Mouse (Mus musculus) urinary bladder, adult 18-20 months (tissue): ENCODE results near the gene Nsd1.
A peak's percentile ranks its signal among the peaks of the same experiment; 100 is the strongest.
"Not testable (repeated sequence)": the region's sequence is repeated elsewhere in the genome, so short reads cannot be mapped to it uniquely, and the experiment has no call there.

Source experiments
- DNase-seq, 2 experiments: peaks; one replicate each; pipeline ENCODE4 v3.0.0; 2022; ENCODE audit warnings: low spot score in 2 of 2, mixed read lengths in 2 of 2

Nsd1 gene

DNA sequence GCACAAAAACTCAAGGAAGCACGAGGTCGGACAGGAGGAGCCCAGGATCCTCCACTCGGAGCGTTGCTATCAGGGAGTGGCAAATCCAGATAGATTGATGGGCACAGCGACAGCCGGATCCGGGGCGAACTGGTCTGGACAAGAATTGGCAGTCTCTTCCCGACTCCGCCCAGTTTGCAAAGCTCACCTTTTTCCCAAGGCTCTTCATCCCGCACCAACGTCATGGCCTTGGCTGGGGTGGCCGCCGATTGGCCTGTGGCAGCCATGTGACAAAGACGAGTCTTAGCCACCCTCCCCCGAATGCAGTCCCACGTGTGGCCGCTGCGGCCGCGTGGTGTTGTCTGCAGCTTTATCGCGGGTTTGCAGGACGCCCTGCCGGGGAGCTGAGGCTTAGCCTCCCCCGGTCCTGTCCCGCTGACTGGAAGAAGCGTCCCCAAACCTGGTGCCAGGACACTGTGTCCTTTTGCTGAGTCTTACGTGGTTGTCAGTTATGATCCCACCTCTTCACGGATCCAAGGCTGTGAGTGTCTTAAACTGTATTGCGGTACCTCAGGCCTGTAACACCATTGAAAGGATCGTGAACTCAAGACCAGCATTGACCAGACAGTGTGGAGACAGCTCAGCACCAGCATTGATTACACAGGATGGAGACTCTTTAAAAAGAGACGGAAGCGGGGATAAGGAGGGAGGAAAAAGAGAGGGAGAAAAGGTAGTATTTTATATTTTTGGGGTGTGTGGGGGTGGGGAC lies 19.3 kb upstream of the Nsd1 start:
- DNase-seq: peak; percentile 88 to 92

- DNase-seq: no peak
These were observed 18.0 kb upstream of the Nsd1 start for GRCm38 (mm10) chr13:55191535-55191934.

DNA sequence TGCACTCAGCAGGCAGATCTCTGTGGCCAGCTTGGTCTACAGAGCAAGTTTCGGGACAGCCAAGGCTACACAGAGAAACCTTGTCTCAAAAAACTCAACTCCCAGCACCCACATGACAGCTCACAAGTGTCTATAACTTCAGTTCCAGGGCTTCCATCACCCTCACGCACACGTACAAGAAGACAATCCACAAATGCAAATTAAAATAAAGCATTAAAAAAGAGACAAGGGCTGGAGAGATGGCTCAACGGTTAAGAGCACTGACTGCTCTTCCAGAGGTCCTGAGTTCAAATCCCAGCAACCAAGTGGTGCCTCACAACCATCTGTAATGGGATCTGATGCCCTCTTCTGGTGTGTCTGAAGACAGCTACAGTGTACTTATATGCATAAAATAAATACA lies 6.8 kb upstream of the Nsd1 start:
- DNase-seq: not testable (repeated sequence)

DNA sequence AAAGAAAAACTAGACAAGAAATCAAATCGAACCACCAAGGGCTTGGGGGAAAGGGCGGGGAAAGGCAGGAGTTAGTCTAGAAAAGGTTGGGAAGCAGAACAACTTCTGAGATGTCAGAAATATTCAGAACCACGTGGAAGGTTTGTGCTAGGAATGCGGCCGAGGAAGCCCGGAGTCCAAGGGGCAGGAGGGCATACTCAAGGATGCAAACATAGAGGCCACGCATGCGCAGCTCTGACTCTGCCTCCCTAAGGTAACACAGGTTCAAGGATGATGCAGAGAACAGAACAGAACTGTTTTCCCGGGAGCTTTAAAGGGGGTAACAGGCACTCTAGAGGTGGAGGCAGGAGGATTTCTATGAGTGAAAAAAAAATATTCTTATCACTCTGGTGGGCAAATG lies 5.8 kb upstream of the Nsd1 start:
- DNase-seq: no peak

GRCm38 (mm10) chr13:55204667-55205389 lies 4.8 kb upstream of the Nsd1 start:
- DNase-seq: no peak

GRCm38 (mm10) chr13:55205448-55206205 lies 4.0 kb upstream of the Nsd1 start:
- no peak for DNase-seq

GRCm38 (mm10) chr13:55208837-55209648 lies 539 bp upstream of the Nsd1 start:
- DNase-seq: no peak

- no peak for DNase-seq
These were observed 800 bp downstream of the Nsd1 start for GRCm38 (mm10) chr13:55210193-55210970.

DNA sequence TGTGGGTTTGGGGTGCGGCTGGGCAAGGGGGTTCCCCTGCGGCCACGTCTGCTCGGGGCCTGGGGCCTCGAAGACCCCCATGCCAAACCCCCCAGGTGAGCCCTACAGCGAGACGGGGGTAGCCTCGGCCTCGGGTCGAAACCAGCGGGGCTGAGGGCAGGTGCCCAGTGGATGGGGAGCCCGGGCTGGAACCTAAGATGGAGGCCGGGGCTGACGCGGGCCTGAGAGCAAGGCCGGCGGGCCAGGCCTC lies 1.3 kb downstream of the Nsd1 start:
- peak in 1 of 2 experiments; percentile 82 for DNase-seq

DNA sequence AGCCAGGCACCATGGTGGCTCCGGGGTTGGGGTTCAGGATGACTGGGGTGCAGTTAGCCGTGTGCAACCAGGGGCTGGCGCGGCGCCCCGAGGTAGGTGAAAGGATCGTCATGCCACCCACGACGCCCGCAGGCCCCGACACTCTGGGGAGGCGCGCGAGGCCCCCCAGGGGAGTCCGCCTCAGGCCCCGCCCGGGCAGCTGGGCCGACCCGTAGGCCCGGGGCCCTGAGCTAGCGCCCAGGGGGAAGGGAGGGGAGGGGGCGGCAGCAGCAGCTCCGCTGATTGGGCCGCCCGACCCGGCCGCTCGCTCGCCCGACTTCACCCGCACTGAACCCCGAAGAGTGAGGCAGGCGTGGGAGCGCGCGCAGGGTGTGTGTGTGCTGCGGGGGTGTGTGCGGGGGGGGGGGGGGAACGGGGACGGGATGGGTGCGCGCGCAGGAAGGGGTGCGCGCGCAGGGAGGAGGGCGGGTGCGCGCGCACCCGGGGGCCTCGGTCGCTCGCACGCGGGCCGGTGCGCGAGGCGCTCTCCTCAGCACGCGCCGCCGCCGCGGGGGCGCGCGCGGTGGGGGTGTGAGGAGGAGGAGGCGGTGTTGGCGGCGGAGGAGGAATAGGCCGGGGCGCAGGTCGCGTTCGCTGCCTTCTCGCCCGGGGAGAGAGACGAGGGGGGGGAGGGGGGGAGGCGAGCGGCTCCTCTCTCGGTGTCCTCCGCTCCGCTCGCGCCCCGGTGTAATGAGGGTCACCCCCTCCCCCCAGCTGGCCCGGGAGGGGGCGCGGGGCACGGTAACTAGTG lies 1.8 kb downstream of the Nsd1 start:
- peak; percentile 75 to 78 for DNase-seq

GRCm38 (mm10) chr13:55212011-55212360 lies 2.4 kb downstream of the Nsd1 start:
- peak in 1 of 2 experiments; percentile 20 for DNase-seq

GRCm38 (mm10) chr13:55212361-55213137 lies 3.0 kb downstream of the Nsd1 start:
- DNase-seq: peak; percentile 37 to 83

DNA sequence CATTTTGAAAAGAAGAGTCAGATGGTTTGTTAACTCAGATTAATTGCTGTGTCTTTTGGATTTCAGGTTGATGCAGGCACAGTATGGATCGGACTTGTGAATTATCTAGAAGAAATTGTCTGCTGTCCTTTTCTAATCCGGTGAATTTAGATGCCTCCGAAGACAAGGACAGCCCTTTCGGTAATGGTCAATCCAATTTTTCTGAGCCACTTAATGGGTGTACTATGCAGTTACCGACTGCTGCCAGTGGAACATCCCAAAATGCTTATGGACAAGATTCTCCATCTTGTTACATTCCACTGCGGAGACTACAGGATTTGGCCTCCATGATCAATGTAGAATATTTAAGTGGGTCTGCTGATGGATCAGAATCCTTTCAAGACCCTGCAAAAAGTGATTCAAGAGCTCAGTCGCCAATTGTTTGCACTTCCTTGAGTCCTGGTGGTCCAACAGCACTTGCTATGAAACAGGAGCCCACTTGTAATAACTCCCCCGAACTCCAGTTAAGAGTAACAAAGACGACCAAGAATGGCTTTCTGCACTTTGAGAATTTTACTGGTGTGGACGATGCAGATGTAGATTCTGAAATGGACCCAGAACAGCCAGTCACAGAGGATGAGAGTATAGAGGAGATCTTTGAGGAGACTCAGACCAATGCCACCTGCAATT lies 3.7 kb downstream of the Nsd1 start:
- DNase-seq: no peak

- DNase-seq: no peak
These were observed 14.8 kb downstream of the Nsd1 start for GRCm38 (mm10) chr13:55224364-55224763.

DNA sequence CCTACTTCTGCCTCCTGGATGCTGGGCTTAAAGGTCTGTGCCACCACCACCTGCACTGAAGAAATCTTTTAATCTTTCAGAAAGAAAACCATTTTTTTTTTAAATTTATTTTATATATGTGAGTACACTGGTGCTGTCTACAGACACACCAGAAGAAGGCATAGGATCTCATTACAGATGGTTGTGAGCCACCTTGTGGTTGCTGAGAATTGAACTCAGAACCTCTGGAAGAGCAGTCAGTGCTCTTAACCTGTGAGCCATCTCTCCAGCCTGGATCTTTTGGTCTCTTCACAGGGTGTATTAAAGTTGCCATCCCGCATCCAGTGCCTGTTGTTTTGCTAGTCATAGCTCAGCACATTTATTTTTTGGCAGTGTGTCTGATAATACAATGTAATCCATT lies 21.1 kb downstream of the Nsd1 start:
- no peak for DNase-seq

DNA sequence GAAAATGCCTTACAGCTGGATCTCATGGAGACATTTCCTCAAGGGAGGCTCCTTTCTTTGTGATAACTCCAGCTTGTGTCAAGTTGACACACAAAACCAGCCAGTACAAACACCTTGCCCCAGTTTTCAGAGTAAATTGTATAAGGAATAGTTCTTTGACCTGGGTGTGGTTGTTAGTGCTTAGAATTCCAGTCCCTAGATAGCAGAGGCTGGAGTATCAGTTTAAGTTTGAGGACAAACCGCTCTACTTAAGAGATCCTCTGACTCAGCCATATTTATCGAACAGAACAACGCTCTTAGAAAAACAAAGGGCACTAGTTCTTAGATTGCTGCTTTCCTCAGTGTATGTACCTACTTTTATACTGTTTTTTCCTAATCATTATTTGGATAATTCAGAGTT lies 33.6 kb downstream of the Nsd1 start:
- no peak for DNase-seq

- no peak for DNase-seq
These were observed 37.9 kb downstream of the Nsd1 start for GRCm38 (mm10) chr13:55247293-55248030.

DNA sequence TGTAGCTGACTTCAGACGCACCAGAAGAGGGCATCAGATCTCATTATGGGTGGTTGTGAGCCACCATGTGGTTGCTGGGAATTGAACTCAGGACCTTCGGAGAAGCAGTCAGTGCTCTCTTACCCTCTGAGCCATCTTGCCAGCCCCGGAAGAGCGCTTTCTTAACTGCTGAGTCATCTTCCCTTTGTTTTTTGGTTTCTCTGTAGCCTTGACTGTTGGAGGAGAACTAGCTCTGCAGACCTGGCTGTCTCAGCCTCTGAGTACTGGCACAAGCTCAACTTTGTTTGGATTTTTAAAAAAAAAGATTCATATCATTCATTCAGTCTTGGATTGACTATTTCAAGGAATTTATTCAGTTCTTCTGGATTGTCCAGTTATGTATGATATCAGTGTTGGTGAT lies 39.7 kb downstream of the Nsd1 start:
- no peak for DNase-seq
